Mouse (Mus musculus) neural tube, embryonic 14.5 days (tissue): ENCODE results near the gene Thap8. TPM values are rescaled to one million over a fixed set of nuclear protein-coding genes. Genes with fewer than 3 reads are reported as not detected.

Experiments used
- ATAC-seq: fragments of 200-750 bp; cut with Nextera tagmentation; 2 replicates; pipeline ENCODE4 v1.8.0; 2017; ENCODE audit warnings: low read depth, mild to moderate bottlenecking, moderate TSS enrichment, moderate library complexity
- H3K27ac ChIP-seq: fragments of 300-500 bp; sonication (generic); 2 replicates; pipeline ENCODE4 v1.5.1; 2014; ENCODE audit warnings: low read depth, mild to moderate bottlenecking, control low read depth, low read length, moderate library complexity, mixed read lengths
- H3K27me3 ChIP-seq: fragments of 300-500 bp; sonication (generic); 2 replicates; pipeline ENCODE4 v1.6.1; 2014; ENCODE audit warnings: low read length; ENCODE audit not compliant: control insufficient read depth, insufficient read depth
- H3K36me3 ChIP-seq: fragments of 300-500 bp; sonication (generic); 2 replicates; pipeline ENCODE4 v1.6.1; 2014; ENCODE audit warnings: low read length, mixed read lengths; ENCODE audit not compliant: control insufficient read depth, insufficient read depth
- H3K4me1 ChIP-seq: fragments of 300-500 bp; sonication (generic); 2 replicates; pipeline ENCODE4 v1.6.1; 2014; ENCODE audit warnings: low read length; ENCODE audit not compliant: control insufficient read depth, insufficient read depth
- H3K4me2 ChIP-seq: fragments of 300-500 bp; sonication (generic); 2 replicates; pipeline ENCODE4 v1.6.1; 2014; ENCODE audit warnings: mild to moderate bottlenecking, low read depth, low read length, control low read depth
- H3K4me3 ChIP-seq: fragments of 300-500 bp; sonication (generic); 2 replicates; pipeline ENCODE4 v1.5.1; 2014; ENCODE audit warnings: low read depth, low read length, control low read depth, mixed read lengths
- H3K9ac ChIP-seq: fragments of 300-500 bp; sonication (generic); replicated peaks from 2 replicates; pipeline ENCODE4 v1.6.1; 2014; ENCODE audit warnings: low read depth, mild to moderate bottlenecking, control low read depth, low read length, mixed read lengths
- H3K9me3 ChIP-seq: fragments of 300-500 bp; sonication (generic); 2 replicates; pipeline ENCODE4 v1.6.1; 2016; ENCODE audit warnings: low read length; ENCODE audit not compliant: control insufficient read depth
- WGBS: fragments of 180-500 bp; shearing (Covaris S2); extraction: QIAGEN DNeasy Blood & Tissue Kit; methylation state at CpG from one replicate; pipeline ENCODE4 v1.1.7; 2014; 5-methylcytosine and 5-hydroxymethylcytosine counted together
- polyA plus RNA-seq: library from polyadenylated mRNA; unstranded; fragments of >200 nt; fragmentation: Nextera tagmentation; extraction: Ambion mirVana; gene quantifications from 2 replicates; pipeline ENCODE4 v1.2.1, GENCODE M21; 2014

Thap8 gene
- polyA plus RNA-seq, 1 experiment from 2014 or later: 1.0 TPM

- Histone ChIP-seq H3K36me3 (peaks cover 28% of the 10 kb centered on the region), H3K27ac (peak within 1 kb of the TSS; percentile 40)
- 3% methylated on average over 27 of the region's 27 CpGs for WGBS
These were observed 28.4 kb downstream of the Thap8 start, which contains the start of gene Alkbh6 for GRCm38 (mm10) chr7:30308076-30309005. Gene Alkbh6, plus strand, starts transcription at chr7:30308717.

DNA sequence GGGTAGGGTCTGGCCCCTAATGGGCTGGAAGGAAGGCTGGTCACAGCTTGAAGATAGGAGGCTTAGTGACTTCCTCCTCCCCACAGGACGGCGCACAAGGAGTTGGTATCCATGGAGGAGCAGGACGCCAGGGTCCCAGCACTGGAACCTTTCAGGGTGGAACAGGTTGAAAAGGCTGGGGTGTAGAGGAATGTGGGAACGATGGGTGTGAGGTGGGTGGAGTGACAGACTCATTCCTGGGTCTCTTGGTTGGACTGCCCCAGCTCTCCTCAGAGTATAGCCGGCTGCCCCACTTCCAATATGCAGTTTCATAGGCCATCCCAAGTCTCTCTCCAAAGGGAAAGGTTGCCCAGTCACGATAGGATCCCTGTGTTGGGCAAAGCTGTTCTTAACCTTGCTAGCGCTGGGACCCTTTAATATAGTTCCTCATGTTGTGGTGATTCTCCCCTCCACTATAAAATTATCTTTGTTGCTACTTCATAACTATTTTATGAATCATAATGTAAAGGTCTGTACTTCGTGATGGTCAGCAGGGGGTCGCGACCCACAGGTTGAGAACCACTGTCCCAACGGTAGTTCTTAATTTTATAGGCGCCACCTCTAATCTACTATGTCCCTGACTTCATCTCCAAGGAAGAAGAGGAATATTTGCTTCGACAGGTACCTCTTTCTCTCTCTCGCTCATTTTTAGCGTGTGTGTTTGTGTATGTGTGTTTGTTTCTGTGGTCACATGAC is 29.7 kb downstream of the Thap8 start:
- ATAC-seq: no peak
- 65% methylated on average over 15 of the region's 15 CpGs for whole genome bisulfite sequencing
- Histone ChIP-seq H3K36me3 (peaks cover 22% of the 10 kb centered on the region), H3K4me1 (peaks cover 12% of the 10 kb centered on the region), H3K4me3 (peak overlapping the region; percentile 48), H3K4me2 (peak overlapping the region; percentile 91), H3K9ac (peak overlapping the region; percentile 53), H3K27me3 (no peaks in the 10 kb centered on the region), H3K27ac (no peak overlapping the region), H3K9me3 (no peaks in the 10 kb centered on the region)

More at GRCm38 (mm10) chr7:30308076-30309005, 28.4 kb downstream of the Thap8 start, which contains the start of gene Alkbh6:
- Histone ChIP-seq H3K4me1 (peaks cover 12% of the 10 kb centered on the region), H3K4me3 (peak within 1 kb of the TSS; percentile 48), H3K9me3 (no peaks in the 10 kb centered on the region), H3K9ac (peak within 1 kb of the TSS; percentile 53), H3K4me2 (peak within 1 kb of the TSS; percentile 91), H3K27me3 (no peaks in the 10 kb centered on the region)
- peak; percentile 100 for ATAC-seq

- H3K4me1 ChIP-seq: peaks cover 12% of the 10 kb centered on the region
- H3K4me3 ChIP-seq: no peak overlapping the region
- no peak overlapping the region for H3K27ac ChIP-seq
- no peaks in the 10 kb centered on the region for H3K9me3 ChIP-seq
- no peaks in the 10 kb centered on the region for H3K27me3 ChIP-seq
- no peak for ATAC-seq
- H3K4me2 ChIP-seq: no peak overlapping the region
- H3K9ac ChIP-seq: no peak overlapping the region
- H3K36me3 ChIP-seq: peaks cover 20% of the 10 kb centered on the region
- WGBS: 90% methylated on average over 12 of the region's 12 CpGs
These were observed 30.2 kb downstream of the Thap8 start for GRCm38 (mm10) chr7:30310136-30310535.

- Histone ChIP-seq H3K9ac (no peak overlapping the region), H3K9me3 (no peaks in the 10 kb centered on the region), H3K4me1 (peaks cover 12% of the 10 kb centered on the region), H3K4me3 (no peak overlapping the region), H3K4me2 (no peak overlapping the region), H3K36me3 (peaks cover 4% of the 10 kb centered on the region; the same call in 1 of the 2 replicates), H3K27ac (no peak overlapping the region), H3K27me3 (no peaks in the 10 kb centered on the region)
- 55% methylated on average over 27 of the region's 27 CpGs for WGBS
- ATAC-seq: no peak
These were observed 33.9 kb downstream of the Thap8 start for GRCm38 (mm10) chr7:30313666-30314320.

DNA sequence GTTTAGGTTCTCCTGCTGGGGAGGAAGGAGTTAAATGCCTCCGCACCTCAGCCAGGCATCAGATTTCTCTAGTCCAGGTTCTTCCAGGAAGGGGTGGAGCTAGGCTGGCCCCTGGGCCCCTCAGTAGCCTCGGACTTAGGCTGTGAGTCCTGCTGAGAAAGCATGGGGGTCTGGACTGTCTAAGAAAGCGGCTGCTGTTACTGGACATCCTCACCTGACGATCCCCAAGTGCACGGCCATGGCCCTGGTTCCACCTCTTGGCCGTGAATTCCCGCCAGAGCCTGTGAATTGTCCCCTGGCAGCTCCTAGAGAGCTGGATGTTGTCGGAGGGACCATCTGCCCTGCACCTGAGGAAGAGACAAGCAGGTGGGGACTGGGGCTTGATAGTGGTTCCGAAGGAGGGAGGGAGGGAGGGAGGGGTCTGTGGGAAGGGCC is 34.8 kb downstream of the Thap8 start, which contains the start of gene Syne4:
Syne4 (plus strand) TSS at position 87 of the 435 bp plus-strand sequence.
- Histone ChIP-seq H3K4me3 (no peak within 1 kb of the TSS), H3K9ac (no peak within 1 kb of the TSS)

DNA sequence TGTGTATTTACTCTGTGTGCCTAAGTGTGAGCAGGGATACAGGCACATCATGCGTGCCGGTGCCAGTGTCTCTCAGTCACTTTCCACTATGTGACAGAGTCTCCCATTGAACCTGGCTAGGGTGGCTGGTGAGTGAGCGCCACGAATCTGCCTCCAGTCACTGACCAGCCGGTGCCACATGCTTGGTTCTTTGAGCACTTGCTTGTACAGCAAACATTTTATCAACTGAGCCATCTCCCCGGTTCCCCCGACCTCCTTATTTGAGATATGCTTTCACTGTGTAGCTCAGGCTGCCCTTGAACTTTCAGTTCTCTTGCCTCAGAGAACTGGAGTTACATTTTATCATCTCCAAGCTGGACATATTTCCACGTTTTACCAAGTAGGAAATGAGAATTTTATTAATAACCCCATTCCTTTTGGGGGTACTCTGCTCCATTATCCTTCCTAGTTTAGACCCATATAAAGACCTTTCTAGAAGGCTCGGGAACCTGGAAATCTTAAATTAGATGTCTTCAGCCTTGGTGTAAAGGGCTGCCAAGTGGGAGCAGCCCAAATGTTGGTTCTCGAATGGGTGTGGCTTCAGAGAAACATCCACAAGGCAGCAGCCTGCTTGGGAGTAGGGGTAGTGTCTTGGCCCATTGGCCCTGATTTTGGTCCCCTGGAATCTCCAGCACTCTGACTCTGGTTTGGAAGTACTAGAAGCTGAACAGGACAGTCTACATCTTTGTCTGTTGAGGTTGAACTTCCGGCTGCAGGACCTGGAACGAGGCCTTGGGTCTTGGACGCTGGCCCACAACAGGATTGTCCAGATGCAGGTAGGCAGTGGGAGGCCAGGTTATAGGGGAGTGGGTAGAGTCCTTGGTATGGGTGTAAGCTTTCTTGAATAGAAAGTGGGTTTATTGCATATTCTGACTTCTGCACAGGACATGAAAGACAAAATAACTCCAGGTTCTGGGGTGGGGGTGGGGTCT is 36.0 kb downstream of the Thap8 start:
- Histone ChIP-seq H3K9ac (no peak overlapping the region), H3K4me1 (peaks cover 2% of the 10 kb centered on the region; the same call in 1 of the 2 replicates), H3K4me3 (no peak overlapping the region), H3K9me3 (no peaks in the 10 kb centered on the region), H3K27me3 (no peaks in the 10 kb centered on the region), H3K4me2 (no peak overlapping the region), H3K36me3 (peaks cover 4% of the 10 kb centered on the region; the same call in 1 of the 2 replicates), H3K27ac (no peak overlapping the region)
- WGBS: 82% methylated on average over 13 of the region's 13 CpGs
- ATAC-seq: no peak

More for the DNA sequence above, 34.8 kb downstream of the Thap8 start, which contains the start of gene Syne4:
- no peaks in the 10 kb centered on the region for H3K9me3 ChIP-seq
- no peaks in the 10 kb centered on the region for H3K27me3 ChIP-seq
- WGBS: 3% methylated on average over 9 of the region's 9 CpGs
- ATAC-seq: no peak
- peaks cover 4% of the 10 kb centered on the region; the same call in 1 of the 2 replicates for H3K36me3 ChIP-seq
- no peak within 1 kb of the TSS for H3K4me2 ChIP-seq
- H3K4me1 ChIP-seq: peaks cover 4% of the 10 kb centered on the region; the same call in 1 of the 2 replicates
- no peak within 1 kb of the TSS for H3K27ac ChIP-seq

- no peaks in the 10 kb centered on the region; the same call in 1 of the 2 replicates for H3K36me3 ChIP-seq
- ATAC-seq: no peak
- peaks cover 9% of the 10 kb centered on the region for H3K4me1 ChIP-seq
- no peaks in the 10 kb centered on the region for H3K9me3 ChIP-seq
- WGBS: 96% methylated on average over 3 of the region's 3 CpGs
- no peak overlapping the region for H3K9ac ChIP-seq
- no peak overlapping the region for H3K27ac ChIP-seq
- H3K4me3 ChIP-seq: no peak overlapping the region
- no peak overlapping the region for H3K4me2 ChIP-seq
- H3K27me3 ChIP-seq: no peaks in the 10 kb centered on the region
These were observed 38.2 kb downstream of the Thap8 start for GRCm38 (mm10) chr7:30318142-30318541.
